Mouse (Mus musculus): ENCODE measurements at regions not wholly inside any gene's neighbourhood (a gene's known extent, or its start where the extent isn't known, plus 50 kb on each side); places are given as distances from the start of the nearest gene placed in this dataset.

DNA sequence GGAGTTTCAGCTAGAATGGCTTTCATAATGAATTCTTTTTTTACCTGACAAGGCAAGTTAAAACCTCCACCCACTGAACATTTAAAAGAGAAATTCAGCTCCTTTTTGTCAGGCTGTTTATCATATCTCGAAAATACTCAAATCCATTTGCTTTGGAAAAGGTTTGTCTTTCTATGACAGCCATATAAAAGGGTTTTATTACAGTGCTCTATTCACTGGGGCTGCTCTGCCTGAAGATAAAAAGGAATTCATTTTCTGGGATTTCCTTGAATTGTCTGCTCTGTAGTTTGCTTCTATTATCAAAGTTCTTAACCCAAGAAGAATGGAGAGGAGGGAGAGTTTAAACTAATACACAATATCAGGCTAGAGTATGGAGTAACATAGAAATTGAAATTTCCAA lies 442.8 kb downstream of the 9430069I07Rik start:
- TF ChIP-seq CTCF (IDR thresholded peaks at IDR 0.05; ENCODE audit: borderline replicate concordance, insufficient read depth, low read length), result no peak
- TF ChIP-seq POLR2A (IDR thresholded peaks at IDR 0.05; ENCODE audit: low read depth, low read length), result no peak

Data from embryonic fibroblast, embryonic 13.5 days (primary cell).